Mouse (Mus musculus) urinary bladder, adult 2 months (tissue): ENCODE results near the gene BC049352. TPM values are rescaled to one million over a fixed set of nuclear protein-coding genes. Genes with fewer than 3 reads are reported as not detected.

Source experiments
- DNase-seq: peaks from one replicate; pipeline ENCODE4 v3.0.0; 2022; ENCODE audit warnings: low spot score
- polyA plus RNA-seq: library from polyadenylated mRNA; depleted of rRNA; stranded (reverse); fragments of >200 nt; gene quantifications from 2 replicates; pipeline ENCODE4 v1.2.3, GENCODE M21; 2012; rRNA removed

BC049352 gene
- polyA plus RNA-seq, 1 experiment = 0.06 TPM

DNA sequence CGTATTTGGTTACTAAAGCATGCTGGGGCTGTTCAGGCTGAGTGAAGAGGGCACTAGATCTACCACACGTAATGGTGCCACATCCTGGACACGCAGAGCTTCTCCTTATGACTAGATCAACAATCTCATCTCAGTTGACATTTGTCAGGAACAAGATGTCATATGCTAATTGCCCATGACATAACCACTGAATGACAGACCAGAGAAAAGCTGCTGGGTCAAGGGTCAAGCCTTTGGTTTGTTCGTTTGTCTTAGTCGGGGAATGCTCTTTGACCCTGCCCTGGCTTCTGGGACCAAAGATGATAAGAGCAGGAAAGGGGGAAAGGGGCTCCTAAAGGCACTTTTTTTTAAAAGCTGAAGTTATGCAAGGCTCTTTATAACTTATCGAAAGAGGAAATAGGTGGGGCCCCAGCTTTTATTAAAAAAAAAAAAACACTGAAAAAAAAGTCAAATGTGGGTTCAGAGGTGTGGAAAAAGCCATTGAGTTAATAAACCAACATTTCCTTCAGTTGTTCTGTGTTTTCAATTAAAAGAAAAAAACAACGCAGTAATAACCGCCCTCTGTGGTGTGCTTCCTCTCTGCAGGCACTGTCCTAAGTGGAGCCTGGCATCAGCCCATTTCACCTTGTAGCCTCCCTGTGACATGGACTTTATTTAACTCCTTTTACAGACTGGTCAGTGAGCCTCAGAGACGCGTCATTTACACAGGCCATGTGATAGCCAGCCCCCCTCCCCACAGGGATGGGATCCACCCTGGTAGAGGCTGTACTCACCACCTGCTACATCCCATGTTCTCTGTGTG, 112.6 kb downstream of the BC049352 start:
- no peak for DNase-seq

DNA sequence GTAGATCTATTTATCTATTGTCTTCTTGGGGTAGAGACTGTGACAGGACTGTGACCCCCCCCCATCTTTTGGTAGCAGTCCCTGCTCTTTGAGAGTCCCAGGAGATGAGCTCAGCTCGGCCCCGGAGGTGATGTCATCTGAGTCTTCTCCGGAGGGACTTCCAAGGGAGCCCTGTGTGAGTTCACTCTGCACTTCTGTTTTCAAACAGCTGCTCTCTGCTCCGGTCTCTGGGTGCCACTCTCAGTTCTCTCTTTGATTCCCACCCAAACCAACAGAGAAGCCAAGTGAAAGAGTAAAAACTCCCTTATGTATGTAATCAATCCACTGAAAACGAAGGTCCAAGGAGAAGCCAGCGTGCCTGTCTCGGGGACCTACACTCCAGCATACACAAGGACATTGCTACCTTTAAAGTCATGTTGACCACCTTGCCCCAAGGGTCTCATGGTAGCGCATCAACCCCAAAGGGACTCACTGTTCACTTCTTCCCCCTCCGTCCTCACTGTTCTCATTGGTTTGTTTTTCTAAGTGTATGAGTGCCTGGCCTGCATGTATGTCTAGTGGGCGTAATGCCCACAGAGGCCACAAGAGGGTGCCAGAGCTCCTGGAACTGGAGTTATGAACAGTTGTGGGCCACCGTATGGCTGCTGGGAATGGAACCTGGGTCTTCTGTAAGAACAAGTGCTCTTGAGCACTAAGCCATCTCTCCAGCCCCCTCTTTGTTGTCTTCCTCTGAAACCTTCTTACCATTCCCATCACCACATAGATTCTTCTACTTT, 117.6 kb downstream of the BC049352 start:
- no peak for DNase-seq

Other genes with a start within 250 kb of the BC049352 start
- gene Ube4a, start 216.4 kb upstream of the BC049352 start, polyA plus RNA-seq = 23.2 and 29.1 TPM in 2 replicates
- 1.5 and 1.8 TPM in 2 replicates for gene Cd3g, start 201.6 kb upstream of the BC049352 start, polyA plus RNA-seq
- gene Cd3d, start 200.2 kb upstream of the BC049352 start, polyA plus RNA-seq = 0.55 and 0.68 TPM in 2 replicates
- 0.94 and 0.98 TPM in 2 replicates for gene Cd3e, start 172.4 kb upstream of the BC049352 start, polyA plus RNA-seq
- gene Mpzl2, start 142.2 kb upstream of the BC049352 start, polyA plus RNA-seq = 53.5 and 62.3 TPM in 2 replicates
- 11.0 and 11.4 TPM in 2 replicates for gene Mpzl3, start 126.8 kb upstream of the BC049352 start, polyA plus RNA-seq
- 1.4 and 1.5 TPM in 2 replicates for gene Jaml, start 102.8 kb upstream of the BC049352 start, polyA plus RNA-seq
- 0.33 and 0.44 TPM in 2 replicates for gene Scn2b, start 64.2 kb upstream of the BC049352 start, polyA plus RNA-seq
- gene Scn4b, start 43.6 kb upstream of the BC049352 start, polyA plus RNA-seq = 0.98 and 1.3 TPM in 2 replicates
- 5.6 and 5.9 TPM in 2 replicates for gene Tmprss4, start 22.1 kb downstream of the BC049352 start, polyA plus RNA-seq
- 5.1 and 5.3 TPM in 2 replicates for gene Il10ra, start 87.1 kb downstream of the BC049352 start, polyA plus RNA-seq
- gene Tmprss13, start 137.1 kb downstream of the BC049352 start, polyA plus RNA-seq = 35.2 and 36.0 TPM in 2 replicates
- 36.8 and 40.3 TPM in 2 replicates for gene Fxyd6, start 188.2 kb downstream of the BC049352 start, polyA plus RNA-seq
- 10.5 and 16.5 TPM in 2 replicates for gene Fxyd2, start 217.7 kb downstream of the BC049352 start, polyA plus RNA-seq
- 0.07 and 0.13 TPM in 2 replicates for gene Dscaml1, start 244.6 kb downstream of the BC049352 start, polyA plus RNA-seq